Mouse (Mus musculus) kidney, postnatal 25 days (tissue): Measurements from ENCODE around the gene Nudt22.

Experiments used
- DNase-seq, 2 experiments: peaks; one replicate each; pipeline ENCODE4 v3.0.0; 2021; ENCODE audit warnings: mixed read lengths in 2 of 2

Nudt22 gene

DNA sequence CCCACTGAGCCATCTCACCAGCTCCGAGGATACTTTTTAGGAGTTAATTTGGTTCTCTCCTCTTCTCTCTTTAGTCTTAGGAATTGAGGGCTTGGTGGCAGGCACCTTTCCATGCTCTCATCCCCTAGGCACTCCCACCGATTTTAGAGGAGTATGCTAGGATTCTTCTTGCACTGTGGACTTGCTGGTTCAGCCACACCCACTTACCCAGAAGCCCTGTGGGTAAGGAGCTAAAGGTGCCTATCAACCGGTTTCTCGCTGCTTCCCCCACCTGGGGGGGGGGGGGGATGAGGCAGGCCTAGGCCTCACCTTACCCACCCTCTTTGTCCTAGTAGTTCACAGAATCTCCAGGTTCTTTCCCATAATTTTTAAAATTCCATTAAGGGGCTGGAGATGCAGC is 48.2 kb downstream of the Nudt22 start:
- DNase-seq = no peak

DNA sequence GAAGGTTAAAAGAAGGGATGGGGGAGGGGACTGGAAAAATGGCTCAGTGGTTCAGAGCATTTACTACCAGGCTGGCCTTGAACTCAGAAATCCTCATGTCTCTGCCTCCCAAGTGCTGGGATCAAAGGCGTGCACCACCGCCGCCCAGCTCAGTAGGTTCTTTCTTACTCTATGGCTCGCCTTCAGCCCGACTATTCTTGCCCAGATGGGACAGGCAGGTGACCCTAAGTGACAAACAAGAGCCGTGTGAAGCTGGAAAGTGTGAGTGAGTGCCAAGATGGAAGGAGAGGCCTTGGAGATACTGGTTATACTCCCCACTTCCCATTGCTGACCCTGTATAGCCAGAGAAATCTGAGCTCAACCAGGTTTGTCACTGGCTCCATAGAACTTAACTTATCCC is 52.2 kb downstream of the Nudt22 start:
- DNase-seq = peak in 1 of 2 experiments; percentile 44
